Mouse (Mus musculus) kidney, adult 2 months (tissue): ENCODE data around the gene Hoxd3. TPM values are rescaled to one million over a fixed set of nuclear protein-coding genes. Genes with fewer than 3 reads are reported as not detected.

Source experiments
- DNase-seq: peaks from one replicate; pipeline ENCODE4 v3.0.0; 2021
- H3K27ac ChIP-seq: fragments of 200-500 bp; 2 replicates; pipeline ENCODE4 v1.5.1; 2012; ENCODE audit warnings: low read depth, low read length, control low read depth, inconsistent platforms; ENCODE audit not compliant: insufficient read depth
- H3K27me3 ChIP-seq: fragments of 200-500 bp; replicated peaks from 2 replicates; pipeline ENCODE4 v1.6.1; 2012; ENCODE audit warnings: mild to moderate bottlenecking, moderate library complexity, low read length, inconsistent platforms; ENCODE audit not compliant: control insufficient read depth, insufficient read depth
- H3K36me3 ChIP-seq: fragments of 200-500 bp; 2 replicates; pipeline ENCODE4 v1.6.1; 2012; ENCODE audit warnings: mild to moderate bottlenecking, moderate library complexity, low read length, inconsistent platforms; ENCODE audit not compliant: control insufficient read depth, insufficient read depth
- H3K4me1 ChIP-seq: fragments of 200-500 bp; 2 replicates; pipeline ENCODE4 v1.6.1; 2011; ENCODE audit warnings: low read length; ENCODE audit not compliant: control insufficient read depth, insufficient read depth
- H3K4me3 ChIP-seq: fragments of 200-500 bp; 2 replicates; pipeline ENCODE4 v1.5.1; 2011; ENCODE audit warnings: mild to moderate bottlenecking, low read depth, low read length, control low read depth; ENCODE audit not compliant: insufficient read depth
- CTCF ChIP-seq: fragments of 200-500 bp; conservative IDR thresholded peaks from 2 replicates; pipeline ENCODE4 v1.5.1; 2011; ENCODE audit warnings: low read depth, mild to moderate bottlenecking, control low read depth, low read length, moderate library complexity, mixed read lengths; ENCODE audit not compliant: insufficient read depth, insufficient read length
- POLR2A ChIP-seq: fragments of 200-500 bp; IDR thresholded peaks from one replicate; pipeline ENCODE4 v1.6.1; 2011; ENCODE audit warnings: low read depth, low read length, control low read depth
- WGBS: fragments of 180-500 bp; shearing (Covaris S2); methylation state at CpG from one replicate; pipeline ENCODE4 v1.1.7; 2018; 5-methylcytosine and 5-hydroxymethylcytosine counted together
- polyA plus RNA-seq: library from polyadenylated mRNA; depleted of rRNA; stranded (reverse); fragments of >200 nt; gene quantifications from 2 replicates; pipeline ENCODE4 v1.2.3, GENCODE M21; 2012

The Hoxd3 gene
- polyA plus RNA-seq, 1 experiment = 10.7 TPM

GRCm38 (mm10) chr2:74741252-74741978 is 29.7 kb downstream of the Hoxd3 start:
- 91% methylated on average over 2 of the region's 3 CpGs for WGBS
- no peak for DNase-seq
- Histone ChIP-seq H3K27me3 (no peaks in the 10 kb centered on the region), H3K36me3 (no peaks in the 10 kb centered on the region), H3K4me1 (peaks cover 5% of the 10 kb centered on the region; the same call in 1 of the 2 replicates), H3K27ac (no peak overlapping the region), H3K4me3 (no peak overlapping the region)
- no peak for TF ChIP-seq CTCF
- TF ChIP-seq POLR2A = no peak

DNA sequence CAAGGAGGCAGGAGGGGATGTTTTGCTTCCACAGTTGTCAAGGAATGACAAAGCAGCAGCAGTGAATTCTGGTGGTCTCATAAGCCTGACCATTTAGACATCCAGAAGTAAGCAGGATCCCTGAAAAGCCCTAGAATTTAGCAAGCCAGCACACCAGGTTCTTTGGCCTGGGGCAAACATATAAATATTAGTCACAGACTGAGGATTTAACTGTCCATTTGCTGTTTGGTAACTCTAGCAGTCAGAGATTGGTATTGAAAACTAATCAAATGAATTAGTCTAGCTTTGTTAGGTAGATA is 30.2 kb downstream of the Hoxd3 start:
- DNase-seq = no peak
- H3K4me3 ChIP-seq = no peak overlapping the region
- H3K36me3 ChIP-seq = no peaks in the 10 kb centered on the region
- TF ChIP-seq CTCF (no peak), POLR2A (no peak)
- no peaks in the 10 kb centered on the region for H3K27me3 ChIP-seq
- H3K27ac ChIP-seq = no peak overlapping the region
- peaks cover 5% of the 10 kb centered on the region; the same call in 1 of the 2 replicates for H3K4me1 ChIP-seq

GRCm38 (mm10) chr2:74745540-74746297 is 34.0 kb downstream of the Hoxd3 start:
- H3K4me3 ChIP-seq = no peak overlapping the region
- no peaks in the 10 kb centered on the region for H3K27me3 ChIP-seq
- H3K4me1 ChIP-seq = 0 out of 2 replicates have a peak, but pooled peaks cover 3% of the 10 kb centered on the region
- H3K36me3 ChIP-seq = no peaks in the 10 kb centered on the region
- no peak for DNase-seq
- no peak for TF ChIP-seq CTCF
- TF ChIP-seq POLR2A = no peak
- H3K27ac ChIP-seq = no peak overlapping the region
- WGBS = 78% methylated on average over 6 of the region's 6 CpGs

GRCm38 (mm10) chr2:74746298-74746921 is 34.7 kb downstream of the Hoxd3 start:
- Histone ChIP-seq H3K27me3 (no peaks in the 10 kb centered on the region), H3K4me1 (0 out of 2 replicates have a peak, but pooled peaks cover 3% of the 10 kb centered on the region), H3K36me3 (no peaks in the 10 kb centered on the region), H3K4me3 (no peak overlapping the region; the same call in 1 of the 2 replicates), H3K27ac (no peak overlapping the region)
- no peak for TF ChIP-seq POLR2A
- TF ChIP-seq CTCF = no peak
- 58% methylated on average over 58 of the region's 58 CpGs for WGBS
- DNase-seq = no peak

DNA sequence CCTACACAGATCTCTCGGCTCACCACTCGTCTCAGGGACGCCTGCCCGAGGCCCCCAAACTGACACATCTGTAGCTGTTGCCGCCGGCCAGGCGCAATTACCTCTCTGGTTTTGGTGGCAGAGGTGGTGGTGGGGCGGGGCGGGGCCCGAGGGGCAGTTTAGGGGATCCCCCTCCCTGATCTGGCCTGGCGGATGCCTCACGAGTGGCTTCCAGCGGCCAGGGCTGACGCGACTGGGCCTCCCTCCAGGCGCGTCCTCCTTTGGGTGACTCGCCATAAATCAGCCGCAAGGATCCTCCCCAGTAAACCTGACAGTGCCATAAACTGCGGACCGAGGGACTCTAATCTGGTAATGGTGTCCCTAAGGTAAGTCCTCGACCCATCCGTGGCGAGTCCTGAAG is 35.3 kb downstream of the Hoxd3 start:
- H3K36me3 ChIP-seq = no peaks in the 10 kb centered on the region
- no peak overlapping the region for H3K4me3 ChIP-seq
- DNase-seq = no peak
- 61% methylated on average over 24 of the region's 24 CpGs for WGBS
- no peak overlapping the region for H3K27ac ChIP-seq
- no peak for TF ChIP-seq CTCF
- no peak for TF ChIP-seq POLR2A
- no peaks in the 10 kb centered on the region for H3K27me3 ChIP-seq
- 0 out of 2 replicates have a peak, but pooled peaks cover 3% of the 10 kb centered on the region for H3K4me1 ChIP-seq

DNA sequence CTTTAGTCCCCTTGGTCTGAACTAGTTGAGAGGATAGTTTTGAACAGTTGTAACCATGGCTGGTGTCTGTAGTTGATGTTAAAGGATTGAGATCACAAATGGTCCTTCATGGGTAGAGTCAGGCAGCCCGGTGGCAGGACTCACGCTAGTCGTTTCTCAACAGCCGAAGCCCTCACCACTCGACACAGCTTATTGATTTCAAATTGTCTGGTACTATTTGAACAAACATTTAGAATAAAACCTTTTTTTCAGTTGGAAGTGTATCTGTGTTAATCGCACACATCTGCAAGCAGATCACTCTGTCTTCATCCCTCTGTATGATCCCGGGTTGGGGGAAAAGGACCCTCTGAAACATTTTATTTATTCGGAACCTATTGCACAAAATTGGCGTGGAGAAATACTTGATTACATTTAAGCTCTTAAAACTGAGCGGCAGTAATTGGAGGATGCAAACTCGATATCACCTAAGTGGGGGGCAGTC is 36.0 kb downstream of the Hoxd3 start:
- no peak for DNase-seq
- Histone ChIP-seq H3K36me3 (no peaks in the 10 kb centered on the region), H3K4me3 (no peak overlapping the region), H3K4me1 (0 out of 2 replicates have a peak, but pooled peaks cover 3% of the 10 kb centered on the region), H3K27ac (no peak overlapping the region), H3K27me3 (peaks cover 2% of the 10 kb centered on the region; the same call in 1 of the 2 replicates)
- no peak for TF ChIP-seq POLR2A
- TF ChIP-seq CTCF = no peak
- WGBS = 86% methylated on average over 11 of the region's 11 CpGs
